Mouse (Mus musculus) liver, embryonic 15.5 days (tissue): ENCODE measurements at regions not wholly inside any gene's neighbourhood (a gene's known extent, or its start where the extent isn't known, plus 50 kb on each side); places are given as distances from the start of the nearest gene placed in this dataset.

ENCODE experiments used
- ATAC-seq: fragments of 200-750 bp; cut with Nextera tagmentation; 2 replicates; pipeline ENCODE4 v1.8.0; 2017; ENCODE audit warnings: moderate number of reproducible peaks, mild to moderate bottlenecking, moderate library complexity; ENCODE audit not compliant: insufficient read depth
- H3K27ac ChIP-seq: fragments of 300-500 bp; sonication (generic); replicated peaks from 2 replicates; pipeline ENCODE4 v1.5.1; 2015; ENCODE audit warnings: mild to moderate bottlenecking, inconsistent platforms
- H3K27me3 ChIP-seq: fragments of 300-500 bp; sonication (generic); 2 replicates; pipeline ENCODE4 v1.6.1; 2015; ENCODE audit warnings: mild to moderate bottlenecking, inconsistent platforms
- H3K36me3 ChIP-seq: fragments of 300-500 bp; sonication (generic); replicated peaks from 2 replicates; pipeline ENCODE4 v1.6.1; 2015; ENCODE audit warnings: moderate library complexity, mild to moderate bottlenecking, inconsistent platforms
- H3K4me1 ChIP-seq: fragments of 300-500 bp; sonication (generic); replicated peaks from 2 replicates; pipeline ENCODE4 v1.6.1; 2015; ENCODE audit warnings: inconsistent platforms
- H3K4me2 ChIP-seq: fragments of 300-500 bp; sonication (generic); 2 replicates; pipeline ENCODE4 v1.6.1; 2015; ENCODE audit warnings: moderate library complexity, mild to moderate bottlenecking, inconsistent platforms
- H3K4me3 ChIP-seq: fragments of 300-500 bp; sonication (generic); replicated peaks from 2 replicates; pipeline ENCODE4 v1.5.1; 2015; ENCODE audit warnings: mild to moderate bottlenecking, inconsistent platforms
- H3K9ac ChIP-seq: fragments of 300-500 bp; sonication (generic); 2 replicates; pipeline ENCODE4 v1.6.1; 2015; ENCODE audit warnings: moderate library complexity, mild to moderate bottlenecking, inconsistent platforms
- H3K9me3 ChIP-seq: fragments of 300-500 bp; sonication (generic); replicated peaks from 2 replicates; pipeline ENCODE4 v1.6.1; 2016; ENCODE audit warnings: inconsistent platforms
- WGBS: fragments of 180-500 bp; shearing (Covaris S2); methylation state at CpG from one replicate; pipeline ENCODE4 v1.1.7; 2015; ENCODE audit warnings: mixed read lengths; ENCODE audit not compliant: insufficient replicate concordance; 5-methylcytosine and 5-hydroxymethylcytosine counted together

DNA sequence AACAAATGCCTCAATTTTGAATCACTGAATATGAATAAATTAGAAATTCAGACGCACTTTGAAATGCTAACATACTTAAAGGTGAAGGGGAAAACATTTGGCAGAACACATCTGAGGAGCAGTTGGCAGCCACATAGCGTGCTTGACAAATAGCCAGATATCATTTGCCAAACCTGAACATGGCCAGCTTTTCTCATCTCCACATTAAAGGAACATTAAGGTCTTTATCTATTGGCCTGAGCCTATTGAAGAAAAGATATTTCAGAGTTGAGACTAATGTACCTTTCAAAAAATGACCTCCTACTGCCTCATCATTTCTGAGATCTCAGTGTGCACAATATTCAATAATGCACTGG lies 288.7 kb downstream of the Pik3r1 start:
- Histone ChIP-seq H3K4me2 (no peak overlapping the region), H3K4me1 (no peaks in the 10 kb centered on the region), H3K27me3 (0 out of 2 replicates have a peak, but pooled peaks cover 3% of the 10 kb centered on the region), H3K36me3 (no peaks in the 10 kb centered on the region), H3K4me3 (no peak overlapping the region), H3K9me3 (no peaks in the 10 kb centered on the region), H3K9ac (no peak overlapping the region), H3K27ac (no peak overlapping the region)
- no peak for ATAC-seq
- WGBS: 65% methylated on average over 2 of the region's 2 CpGs

DNA sequence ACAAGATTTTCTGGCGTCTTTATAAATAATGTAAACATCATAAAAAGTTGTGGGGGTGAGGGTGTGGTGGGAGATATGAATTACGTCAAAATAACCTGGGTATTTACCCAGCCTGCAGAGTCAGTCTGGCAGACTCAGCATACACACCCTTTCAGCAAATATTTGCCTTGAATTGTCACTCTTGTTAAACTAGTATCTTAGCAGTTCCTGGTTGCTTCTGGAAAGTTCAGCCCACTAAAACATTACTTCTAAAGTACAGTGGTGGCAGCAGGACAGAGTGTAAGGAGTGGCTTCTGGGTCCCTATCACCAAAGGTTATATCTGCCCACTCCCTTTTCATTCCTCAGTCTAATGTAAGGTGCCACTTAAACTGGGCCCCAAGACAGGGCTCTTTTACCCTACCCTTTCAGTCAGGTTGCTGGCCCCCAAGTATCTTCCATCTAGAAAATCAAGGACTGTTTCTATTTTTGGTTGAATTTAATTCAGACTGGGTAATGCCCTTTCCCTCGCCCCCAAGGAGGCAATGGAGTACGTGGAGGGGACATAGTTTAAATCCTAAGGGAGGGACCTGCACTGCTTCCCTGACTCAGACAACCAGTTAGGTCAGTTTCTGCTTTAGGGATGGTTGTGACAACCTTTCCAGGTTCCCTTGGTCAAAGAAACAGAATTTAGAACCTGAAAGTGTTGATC lies 289.3 kb downstream of the Pik3r1 start:
- Histone ChIP-seq H3K4me1 (no peaks in the 10 kb centered on the region), H3K27ac (no peak overlapping the region), H3K4me2 (no peak overlapping the region), H3K4me3 (no peak overlapping the region), H3K9ac (no peak overlapping the region), H3K9me3 (no peaks in the 10 kb centered on the region), H3K27me3 (0 out of 2 replicates have a peak, but pooled peaks cover 2% of the 10 kb centered on the region), H3K36me3 (no peaks in the 10 kb centered on the region)
- no peak for ATAC-seq
- WGBS: 44% methylated on average over 4 of the region's 4 CpGs

DNA sequence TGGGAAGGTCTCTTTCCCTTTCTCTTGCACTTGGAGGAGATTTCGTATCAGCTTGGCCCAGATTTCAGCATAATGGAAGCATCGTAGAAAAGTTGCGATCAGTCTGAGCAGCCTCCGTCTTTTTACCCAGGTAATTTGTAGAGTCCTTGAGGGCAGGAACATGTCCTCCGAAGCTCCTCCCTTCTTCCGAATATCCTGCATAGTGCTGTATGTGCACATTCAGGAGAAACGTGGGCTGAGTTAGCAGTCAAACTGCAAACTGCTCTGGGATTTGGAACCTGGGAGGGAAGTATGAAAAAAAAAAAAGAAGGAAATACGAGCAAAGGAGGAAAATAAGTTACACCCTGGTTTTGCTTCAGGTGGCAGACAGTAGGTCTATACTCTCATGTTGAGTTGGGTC lies 294.7 kb downstream of the Pik3r1 start:
- H3K9me3 ChIP-seq: no peaks in the 10 kb centered on the region
- 66% methylated on average over 8 of the region's 8 CpGs for WGBS
- no peaks in the 10 kb centered on the region for H3K27me3 ChIP-seq
- ATAC-seq: no peak
- H3K4me1 ChIP-seq: no peaks in the 10 kb centered on the region
- H3K4me2 ChIP-seq: no peak overlapping the region
- H3K4me3 ChIP-seq: no peak overlapping the region
- no peaks in the 10 kb centered on the region for H3K36me3 ChIP-seq
- no peak overlapping the region for H3K9ac ChIP-seq
- H3K27ac ChIP-seq: no peak overlapping the region

DNA sequence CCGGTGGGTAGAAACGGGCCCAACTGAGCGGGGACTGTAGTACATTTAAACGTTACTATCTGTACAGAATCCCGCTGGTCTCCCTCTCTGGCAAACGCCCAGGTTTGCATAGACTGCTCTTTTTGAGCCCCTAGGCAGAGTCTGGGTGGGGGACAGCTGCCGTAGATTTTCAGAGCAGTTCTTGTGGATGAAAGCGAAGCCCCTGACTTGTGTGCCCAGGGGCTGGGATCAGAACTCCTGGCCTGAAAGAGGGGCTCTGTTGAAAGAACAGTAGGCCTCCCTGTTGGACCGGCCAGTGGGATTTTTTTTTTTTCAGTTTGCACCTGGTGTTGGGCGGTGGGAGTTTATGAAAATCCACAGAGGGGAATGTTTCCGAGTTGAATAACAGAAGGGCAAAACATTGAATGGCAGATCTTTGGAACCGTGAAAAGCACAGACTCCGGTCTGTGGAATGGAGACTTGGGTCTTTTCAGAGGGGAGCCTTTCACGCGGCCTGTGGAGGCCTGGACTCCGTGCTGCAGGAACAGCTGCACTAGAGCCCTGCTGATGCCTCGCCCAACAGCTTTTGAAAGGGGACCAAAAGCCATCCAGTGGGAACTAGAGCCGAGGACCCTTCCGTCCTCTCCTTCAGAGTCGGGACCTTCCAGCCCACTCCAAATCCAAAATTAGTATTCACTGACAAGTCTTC lies 297.3 kb downstream of the Pik3r1 start:
- H3K9ac ChIP-seq: no peak overlapping the region
- WGBS: 78% methylated on average over 20 of the region's 20 CpGs
- H3K9me3 ChIP-seq: no peaks in the 10 kb centered on the region
- H3K27ac ChIP-seq: no peak overlapping the region
- no peak for ATAC-seq
- H3K36me3 ChIP-seq: no peaks in the 10 kb centered on the region
- no peaks in the 10 kb centered on the region for H3K27me3 ChIP-seq
- H3K4me3 ChIP-seq: no peak overlapping the region
- H3K4me2 ChIP-seq: no peak overlapping the region
- H3K4me1 ChIP-seq: no peaks in the 10 kb centered on the region

DNA sequence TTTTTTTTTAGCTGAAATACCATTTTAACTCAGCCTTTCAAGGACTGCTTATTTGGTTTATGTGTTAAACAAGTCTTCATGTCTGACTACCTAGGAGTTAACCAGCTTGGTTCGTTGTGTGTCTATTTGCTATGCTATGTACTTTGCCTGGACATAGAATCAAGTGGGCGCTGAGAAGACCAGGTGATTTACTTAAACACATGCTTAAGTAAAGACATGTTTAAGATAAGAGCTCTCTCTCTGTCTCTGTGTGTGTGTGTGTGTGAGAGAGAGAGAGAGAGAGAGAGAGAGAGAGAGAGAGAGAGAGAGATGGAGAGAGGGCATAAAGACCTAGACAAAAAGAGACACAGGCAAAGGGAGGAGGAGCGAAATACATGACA lies 302.3 kb downstream of the Pik3r1 start:
- Histone ChIP-seq H3K4me1 (no peaks in the 10 kb centered on the region), H3K27me3 (no peaks in the 10 kb centered on the region), H3K36me3 (no peaks in the 10 kb centered on the region), H3K4me3 (no peak overlapping the region), H3K27ac (no peak overlapping the region), H3K9ac (no peak overlapping the region), H3K4me2 (no peak overlapping the region), H3K9me3 (no peaks in the 10 kb centered on the region)
- ATAC-seq: no peak
- 70% methylated on average over 3 of the region's 3 CpGs for WGBS

DNA sequence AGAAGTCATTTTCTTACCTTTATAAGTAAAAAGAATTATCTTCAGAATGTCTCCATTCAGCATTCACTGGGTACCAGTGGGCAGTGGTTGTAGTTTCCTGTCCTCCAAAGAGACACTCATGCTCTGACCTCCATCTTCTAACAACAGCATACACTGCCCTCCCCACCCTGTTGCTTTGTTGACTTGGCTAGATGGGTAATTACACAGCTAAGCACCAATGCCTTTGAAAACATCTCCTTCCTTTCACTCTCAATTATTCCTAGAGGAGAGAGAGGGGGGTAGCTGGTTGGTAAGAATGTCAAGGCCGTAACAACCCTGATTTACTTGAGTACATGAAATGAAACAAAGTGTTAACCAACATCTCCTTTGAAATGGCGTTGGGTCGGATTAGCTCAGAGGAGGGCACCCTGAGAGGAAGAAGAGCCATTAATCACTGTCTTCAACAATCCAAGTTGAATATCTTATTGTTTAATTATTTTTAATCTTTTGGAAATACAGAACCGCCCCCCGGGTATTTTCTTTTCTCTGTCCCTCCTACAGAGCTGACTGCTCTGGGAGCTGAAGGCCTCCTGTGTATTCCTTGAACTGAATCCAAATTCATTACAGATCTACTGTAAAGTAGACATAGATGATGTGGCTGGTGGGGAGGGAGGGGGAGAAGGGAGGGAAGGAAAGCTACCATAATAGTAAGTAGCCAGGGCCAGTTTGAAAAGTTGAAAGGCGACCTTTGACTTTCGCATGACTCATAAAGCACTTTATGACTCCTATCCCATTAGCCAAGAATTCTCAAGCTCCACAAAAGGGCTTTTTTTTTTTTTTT lies 302.9 kb downstream of the Pik3r1 start:
- H3K27ac ChIP-seq: no peak overlapping the region
- H3K36me3 ChIP-seq: no peaks in the 10 kb centered on the region
- no peaks in the 10 kb centered on the region for H3K27me3 ChIP-seq
- no peaks in the 10 kb centered on the region for H3K9me3 ChIP-seq
- H3K4me3 ChIP-seq: no peak overlapping the region
- H3K9ac ChIP-seq: no peak overlapping the region
- no peak for ATAC-seq
- no peaks in the 10 kb centered on the region for H3K4me1 ChIP-seq
- no peak overlapping the region for H3K4me2 ChIP-seq
- 71% methylated on average over 7 of the region's 7 CpGs for WGBS

DNA sequence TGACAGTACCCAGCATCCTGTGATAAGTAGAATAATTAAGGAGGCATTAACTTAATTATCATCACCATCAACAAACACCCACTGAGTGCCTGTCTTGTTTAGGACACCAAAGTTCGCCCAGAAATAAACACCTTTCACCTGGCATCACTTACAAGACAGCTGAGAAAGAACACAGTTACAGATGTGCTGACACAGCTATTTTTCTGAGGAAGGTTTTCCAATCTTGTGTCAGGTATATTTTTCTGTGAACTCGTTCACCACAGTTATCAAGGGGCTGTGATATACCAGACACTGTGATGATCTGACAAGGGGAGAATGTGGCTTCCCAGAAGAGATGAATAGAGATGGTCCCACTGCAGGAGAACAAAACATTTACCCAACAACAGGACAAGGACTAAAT lies 311.1 kb downstream of the Pik3r1 start:
- no peak for ATAC-seq
- Histone ChIP-seq H3K36me3 (no peaks in the 10 kb centered on the region), H3K4me1 (no peaks in the 10 kb centered on the region), H3K27me3 (no peaks in the 10 kb centered on the region), H3K4me3 (no peak overlapping the region), H3K9ac (no peak overlapping the region), H3K4me2 (no peak overlapping the region), H3K9me3 (no peaks in the 10 kb centered on the region), H3K27ac (no peak overlapping the region)
- 26% methylated on average over 2 of the region's 2 CpGs for WGBS

DNA sequence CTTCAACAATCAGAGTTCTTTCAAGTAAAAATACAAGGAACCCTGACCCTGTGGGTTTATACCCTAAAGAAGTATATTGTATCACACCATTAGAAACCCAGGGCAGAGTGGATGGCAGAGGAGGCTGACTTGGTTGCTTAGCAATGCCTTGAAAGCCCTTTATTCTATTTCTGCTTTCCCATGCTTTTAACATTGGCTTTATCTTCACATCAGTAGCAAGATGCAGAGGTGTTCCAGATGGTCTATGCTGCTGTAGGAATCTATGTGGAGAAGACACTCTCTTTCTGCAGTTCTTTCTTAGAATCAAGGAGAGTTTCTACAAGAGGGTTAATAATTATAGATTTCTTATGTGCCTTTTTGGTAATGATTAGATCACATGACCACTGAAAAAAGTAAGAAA lies 313.7 kb downstream of the Pik3r1 start:
- Histone ChIP-seq H3K27me3 (no peaks in the 10 kb centered on the region), H3K4me3 (no peak overlapping the region), H3K9ac (no peak overlapping the region), H3K9me3 (no peaks in the 10 kb centered on the region), H3K4me2 (no peak overlapping the region), H3K4me1 (no peaks in the 10 kb centered on the region), H3K36me3 (no peaks in the 10 kb centered on the region), H3K27ac (no peak overlapping the region)
- ATAC-seq: no peak

DNA sequence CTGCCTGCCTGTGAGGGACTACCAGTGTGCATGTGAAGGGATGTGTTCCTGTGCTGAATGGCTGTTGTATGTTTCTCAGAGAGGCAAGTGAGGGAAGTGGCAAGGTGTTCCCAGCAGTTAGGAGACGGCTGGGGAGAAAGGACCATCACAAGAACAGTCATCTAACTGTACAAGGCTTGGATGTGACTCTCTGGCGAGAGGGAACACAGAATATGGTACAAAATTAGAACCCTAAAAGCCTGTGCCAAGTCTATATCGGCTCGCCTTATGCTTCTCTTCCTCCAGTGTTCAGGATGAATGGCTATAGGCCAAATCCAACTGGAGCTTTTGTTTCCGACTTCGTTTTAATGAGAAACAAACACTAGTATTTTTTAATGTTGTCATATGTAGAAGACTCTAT lies 317.5 kb downstream of the Pik3r1 start:
- ATAC-seq: no peak
- Histone ChIP-seq H3K27ac (no peak overlapping the region), H3K27me3 (no peaks in the 10 kb centered on the region), H3K36me3 (no peaks in the 10 kb centered on the region), H3K9me3 (no peaks in the 10 kb centered on the region), H3K9ac (no peak overlapping the region), H3K4me1 (no peaks in the 10 kb centered on the region), H3K4me2 (no peak overlapping the region), H3K4me3 (no peak overlapping the region)
- 69% methylated on average over 6 of the region's 6 CpGs for WGBS

DNA sequence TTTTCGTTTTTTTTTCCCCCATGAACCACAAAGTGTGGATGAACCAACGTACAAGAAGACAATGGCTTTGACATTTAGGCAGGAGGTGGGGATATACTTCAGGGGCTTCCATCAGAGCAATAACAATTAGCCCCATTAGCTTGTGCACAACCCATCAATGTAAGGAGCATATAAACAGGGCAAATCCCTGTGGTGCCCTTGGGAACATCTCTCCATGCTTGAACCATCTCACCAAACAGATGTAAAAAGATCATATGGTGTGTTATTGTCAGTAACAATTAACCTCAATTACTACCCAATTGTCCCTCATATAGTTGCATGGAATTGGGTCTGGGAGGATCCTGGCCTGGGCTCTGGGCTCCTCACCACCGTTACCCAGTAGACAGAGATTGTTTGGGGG lies 328.5 kb downstream of the Pik3r1 start:
- Histone ChIP-seq H3K4me1 (no peaks in the 10 kb centered on the region), H3K4me3 (no peak overlapping the region), H3K9me3 (no peaks in the 10 kb centered on the region), H3K27ac (no peak overlapping the region), H3K36me3 (no peaks in the 10 kb centered on the region), H3K4me2 (no peak overlapping the region), H3K9ac (no peak overlapping the region), H3K27me3 (no peaks in the 10 kb centered on the region)
- 47% methylated on average over 3 of the region's 3 CpGs for WGBS
- ATAC-seq: no peak

DNA sequence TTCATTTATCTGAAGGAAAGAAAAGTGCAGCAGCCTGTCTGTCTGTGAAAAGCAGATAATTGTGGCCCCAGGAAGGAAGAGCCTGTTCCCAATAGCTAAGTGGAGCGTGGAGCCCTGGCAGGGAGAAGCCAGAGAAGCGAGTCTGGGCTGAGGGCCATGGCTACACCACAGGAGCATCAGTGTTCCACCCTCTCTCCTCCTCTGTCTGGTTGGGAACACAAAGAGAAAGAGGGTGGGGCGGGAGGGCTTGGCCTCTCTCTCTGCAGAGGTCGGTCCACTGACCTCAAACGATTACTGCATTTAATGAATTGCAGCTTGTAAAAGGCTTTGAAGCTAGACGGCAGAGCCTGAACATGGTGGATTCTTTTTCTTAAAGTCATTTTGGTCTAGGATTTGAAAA lies 329.0 kb downstream of the Pik3r1 start:
- Histone ChIP-seq H3K36me3 (no peaks in the 10 kb centered on the region), H3K9ac (no peak overlapping the region), H3K4me3 (no peak overlapping the region), H3K27me3 (no peaks in the 10 kb centered on the region), H3K9me3 (no peaks in the 10 kb centered on the region), H3K4me2 (no peak overlapping the region), H3K4me1 (no peaks in the 10 kb centered on the region), H3K27ac (no peak overlapping the region)
- WGBS: 43% methylated on average over 6 of the region's 6 CpGs
- no peak for ATAC-seq
